Mouse (Mus musculus): ENCODE results near the gene Tmigd1. TPM values are rescaled to one million over a fixed set of nuclear protein-coding genes. Genes with fewer than 3 reads are reported as not detected.

Tmigd1 gene
- total and polyA plus RNA-seq, 3 experiments, result 0.16 to 0.57 (median 0.47) TPM

- Histone ChIP-seq H3K9ac (ENCODE audit: low read depth, low read length) (no peak overlapping the region), H3K27me3 (ENCODE audit: control insufficient read depth, insufficient read depth, low read length) (no peaks in the 10 kb centered on the region), H3K4me1 (ENCODE audit: control insufficient read depth, insufficient read depth, low read length) (peaks cover 8% of the 10 kb centered on the region), H3K27ac (no peak overlapping the region), H3K36me3 (ENCODE audit: control insufficient read depth, insufficient read depth, low read length) (no peaks in the 10 kb centered on the region), H3K4me3 (no peak overlapping the region), H3K79me2 (replicated peaks; ENCODE audit: control insufficient read depth, insufficient read depth, low read length) (no peaks in the 10 kb centered on the region)
- intact Hi-C loops (cut with DNase I), result no loop called here
- TF ChIP-seq CTCF (IDR thresholded peaks at IDR 0.05) (no peak), POLR2A (IDR thresholded peaks at IDR 0.05; ENCODE audit: insufficient read depth, low read depth, low read length) (no peak), EP300 (IDR thresholded peaks at IDR 0.05; ENCODE audit: insufficient read depth, low read depth, low read length) (no peak)
- no peak for DNase-seq
- 53% methylated on average over 5 of the region's 5 CpGs for WGBS
Measured at GRCm38 (mm10) chr11:76859261-76859660, 42.7 kb upstream of the Tmigd1 start.

GRCm38 (mm10) chr11:76861185-76861584, 40.8 kb upstream of the Tmigd1 start:
- intact Hi-C loops (cut with DNase I), result no loop called here
- DNase-seq, result peak in 1 of 2 experiments; percentile 31
- H3K27ac ChIP-seq, result no peak overlapping the region

GRCm38 (mm10) chr11:76872556-76873234, 29.3 kb upstream of the Tmigd1 start:
- Histone ChIP-seq H3K4me1 (ENCODE audit: control insufficient read depth, insufficient read depth, low read length) (peaks cover 2% of the 10 kb centered on the region; the same call in 1 of the 2 replicates), H3K36me3 (ENCODE audit: control insufficient read depth, insufficient read depth, low read length) (no peaks in the 10 kb centered on the region), H3K79me2 (replicated peaks; ENCODE audit: control insufficient read depth, insufficient read depth, low read length) (no peaks in the 10 kb centered on the region), H3K4me3 (no peak overlapping the region), H3K9ac (ENCODE audit: low read depth, low read length) (no peak overlapping the region), H3K27ac (no peak overlapping the region), H3K27me3 (ENCODE audit: control insufficient read depth, insufficient read depth, low read length) (no peaks in the 10 kb centered on the region)
- WGBS, result 72% methylated on average over 11 of the region's 11 CpGs
- DNase-seq, result no peak
- TF ChIP-seq CTCF (IDR thresholded peaks at IDR 0.05), result 0 out of 2 replicates have a peak, but pooled peaks have one; percentile 3
- TF ChIP-seq POLR2A (IDR thresholded peaks at IDR 0.05; ENCODE audit: insufficient read depth, low read depth, low read length), result no peak
- intact Hi-C loops (cut with DNase I), result no loop called here

More at GRCm38 (mm10) chr11:76861185-76861584, 40.8 kb upstream of the Tmigd1 start:
- no peak for TF ChIP-seq CTCF (IDR thresholded peaks at IDR 0.05)
- peak; percentile 66; the same call in 1 of the 2 replicates for TF ChIP-seq EP300 (IDR thresholded peaks at IDR 0.05; ENCODE audit: insufficient read depth, low read depth, low read length)
- TF ChIP-seq POLR2A (IDR thresholded peaks at IDR 0.05; ENCODE audit: insufficient read depth, low read depth, low read length), result no peak
- Histone ChIP-seq H3K36me3 (ENCODE audit: control insufficient read depth, insufficient read depth, low read length) (no peaks in the 10 kb centered on the region), H3K27me3 (ENCODE audit: control insufficient read depth, insufficient read depth, low read length) (no peaks in the 10 kb centered on the region), H3K4me1 (ENCODE audit: control insufficient read depth, insufficient read depth, low read length) (peaks cover 7% of the 10 kb centered on the region), H3K4me3 (no peak overlapping the region), H3K79me2 (replicated peaks; ENCODE audit: control insufficient read depth, insufficient read depth, low read length) (no peaks in the 10 kb centered on the region), H3K9ac (ENCODE audit: low read depth, low read length) (no peak overlapping the region)
- WGBS, result 49% methylated on average over 3 of the region's 3 CpGs

- intact Hi-C loops (cut with DNase I), result no loop called here
- no peak for TF ChIP-seq POLR2A (IDR thresholded peaks at IDR 0.05; ENCODE audit: insufficient read depth, low read depth, low read length)
- TF ChIP-seq CTCF (IDR thresholded peaks at IDR 0.05), result no peak
- no peak for TF ChIP-seq EP300 (IDR thresholded peaks at IDR 0.05; ENCODE audit: insufficient read depth, low read depth, low read length)
- no peak overlapping the region for H3K4me3 ChIP-seq
- H3K27ac ChIP-seq, result no peak overlapping the region
- no peaks in the 10 kb centered on the region for H3K27me3 ChIP-seq (ENCODE audit: control insufficient read depth, insufficient read depth, low read length)
- peaks cover 2% of the 10 kb centered on the region; the same call in 1 of the 2 replicates for H3K4me1 ChIP-seq (ENCODE audit: control insufficient read depth, insufficient read depth, low read length)
- H3K36me3 ChIP-seq (ENCODE audit: control insufficient read depth, insufficient read depth, low read length), result no peaks in the 10 kb centered on the region
- H3K79me2 ChIP-seq (replicated peaks; ENCODE audit: control insufficient read depth, insufficient read depth, low read length), result no peaks in the 10 kb centered on the region
- 81% methylated on average over 5 of the region's 5 CpGs for WGBS
- no peak for DNase-seq
- no peak overlapping the region for H3K9ac ChIP-seq (ENCODE audit: low read depth, low read length)
Measured at GRCm38 (mm10) chr11:76873865-76874264, 28.1 kb upstream of the Tmigd1 start.

GRCm38 (mm10) chr11:76874766-76875165, 27.2 kb upstream of the Tmigd1 start:
- intact Hi-C loops (cut with DNase I), result no loop called here
- WGBS, result 42% methylated on average over 6 of the region's 6 CpGs
- no peak overlapping the region for H3K9ac ChIP-seq (ENCODE audit: low read depth, low read length)

GRCm38 (mm10) chr11:76879816-76880215, 22.1 kb upstream of the Tmigd1 start:
- Histone ChIP-seq H3K27ac (no peak overlapping the region), H3K79me2 (replicated peaks; ENCODE audit: control insufficient read depth, insufficient read depth, low read length) (no peaks in the 10 kb centered on the region), H3K4me1 (ENCODE audit: control insufficient read depth, insufficient read depth, low read length) (peaks cover under 1% of the 10 kb centered on the region; the same call in 1 of the 2 replicates), H3K36me3 (ENCODE audit: control insufficient read depth, insufficient read depth, low read length) (no peaks in the 10 kb centered on the region), H3K4me3 (no peak overlapping the region), H3K27me3 (ENCODE audit: control insufficient read depth, insufficient read depth, low read length) (no peaks in the 10 kb centered on the region), H3K9ac (ENCODE audit: low read depth, low read length) (no peak overlapping the region)
- no peak for TF ChIP-seq CTCF (IDR thresholded peaks at IDR 0.05)
- no peak for TF ChIP-seq POLR2A (IDR thresholded peaks at IDR 0.05; ENCODE audit: insufficient read depth, low read depth, low read length)
- TF ChIP-seq EP300 (IDR thresholded peaks at IDR 0.05; ENCODE audit: insufficient read depth, low read depth, low read length), result no peak
- DNase-seq, result no peak
- 83% methylated on average over 5 of the region's 5 CpGs for WGBS
- intact Hi-C loops (cut with DNase I), result no loop called here

More at GRCm38 (mm10) chr11:76874766-76875165, 27.2 kb upstream of the Tmigd1 start:
- Histone ChIP-seq H3K79me2 (replicated peaks; ENCODE audit: control insufficient read depth, insufficient read depth, low read length) (no peaks in the 10 kb centered on the region), H3K27me3 (ENCODE audit: control insufficient read depth, insufficient read depth, low read length) (no peaks in the 10 kb centered on the region), H3K27ac (no peak overlapping the region; the same call in 1 of the 2 replicates), H3K36me3 (ENCODE audit: control insufficient read depth, insufficient read depth, low read length) (no peaks in the 10 kb centered on the region), H3K4me3 (no peak overlapping the region), H3K4me1 (ENCODE audit: control insufficient read depth, insufficient read depth, low read length) (peaks cover 2% of the 10 kb centered on the region; the same call in 1 of the 2 replicates)
- no peak for TF ChIP-seq EP300 (IDR thresholded peaks at IDR 0.05; ENCODE audit: insufficient read depth, low read depth, low read length)
- TF ChIP-seq POLR2A (IDR thresholded peaks at IDR 0.05; ENCODE audit: insufficient read depth, low read depth, low read length), result no peak
- no peak for TF ChIP-seq CTCF (IDR thresholded peaks at IDR 0.05)
- DNase-seq, result no peak
